In genomic region chr1:58603738-58604137, GRCm38 (mm10) we compare ENCODE assay signal across 24 mouse cellular contexts. TPM values are rescaled to one million over a fixed set of nuclear protein-coding genes. Genes with fewer than 3 reads are reported as not detected.
A peak's percentile ranks its signal among the peaks of the same experiment; 100 is the strongest.
DNase-seq lines count a peak whose midpoint lies in the region; ATAC-seq and TF ChIP-seq lines count a peak whose summit lies in the region.
"Had no signal": no experiment of that assay in that cellular context is flagged by ENCODE, and none has a peak within 500 bp of the region (broad histone marks: within the 10 kb centered on the region; RNA-seq: fewer than 3 reads in every experiment).

No protein-coding gene starts in this region.

- H3K4me2 ChIP-seq in lung, embryonic 14.5 days: no peak overlapping the region
- H3K4me2 ChIP-seq: embryonic facial prominence, embryonic 13.5 days; forebrain, embryonic 12.5 days; hindbrain, embryonic 12.5 days; limb, embryonic 12.5 days; liver, embryonic 11.5 days; midbrain, embryonic 15.5 days; neural tube, embryonic 13.5 days had no signal

- TF ChIP-seq CTCF in lung, embryonic 14.5 days (IDR thresholded peaks at IDR 0.05; ENCODE audit: low read depth): no peak
- no peak for TF ChIP-seq CTCF in left cerebral cortex, adult 2 months (IDR thresholded peaks at IDR 0.05)

- H3K36me3 ChIP-seq in lung, embryonic 14.5 days (ENCODE audit: insufficient read depth): no peaks in the 10 kb centered on the region
- H3K36me3 ChIP-seq: embryonic facial prominence, embryonic 13.5 days; forebrain, embryonic 12.5 days; hindbrain, embryonic 12.5 days; limb, embryonic 12.5 days; midbrain, embryonic 15.5 days; neural tube, embryonic 13.5 days had no signal

- no peaks in the 10 kb centered on the region for H3K9me3 ChIP-seq in lung, embryonic 14.5 days (ENCODE audit: low read depth, low read length)
- H3K9me3 ChIP-seq: embryonic facial prominence, embryonic 13.5 days; limb, embryonic 12.5 days; midbrain, embryonic 15.5 days had no signal

- intact Hi-C loops in gastrocnemius, postnatal 14 days (cut with DNase I; ENCODE audit: low total_unique reads): no loop called here
- intact Hi-C loops in left cerebral cortex, adult 2 months (cut with DNase I): no loop called here

- ATAC-seq in lung, embryonic 14.5 days (ENCODE audit: insufficient read depth): no peak
- ATAC-seq: liver, postnatal 0 days; midbrain, embryonic 15.5 days had no signal

- WGBS in lung, embryonic 14.5 days: 37% methylated on average over 4 of the region's 4 CpGs

- H3K27ac ChIP-seq in lung, embryonic 14.5 days (ENCODE audit: low read depth): no peak overlapping the region
- H3K27ac ChIP-seq in left cerebral cortex, adult 2 months: no peak overlapping the region
- H3K27ac ChIP-seq: embryonic facial prominence, embryonic 13.5 days; forebrain, embryonic 12.5 days; heart, adult 2 months; hindbrain, embryonic 12.5 days; limb, embryonic 12.5 days; midbrain, embryonic 15.5 days; neural tube, embryonic 13.5 days had no signal

- H3K9ac ChIP-seq in lung, embryonic 14.5 days: no peak overlapping the region
- H3K9ac ChIP-seq: embryonic facial prominence, embryonic 13.5 days; forebrain, embryonic 12.5 days; hindbrain, embryonic 12.5 days; limb, embryonic 12.5 days; liver, postnatal 0 days; midbrain, embryonic 15.5 days; neural tube, embryonic 13.5 days had no signal

- no peaks in the 10 kb centered on the region for H3K4me1 ChIP-seq in lung, embryonic 14.5 days (ENCODE audit: insufficient read depth)
- H3K4me1 ChIP-seq: embryonic facial prominence, embryonic 13.5 days; forebrain, embryonic 12.5 days; hindbrain, embryonic 12.5 days; limb, embryonic 12.5 days; midbrain, embryonic 15.5 days; neural tube, embryonic 13.5 days had no signal

- no peak overlapping the region for H3K4me3 ChIP-seq in lung, embryonic 14.5 days (ENCODE audit: low read depth, low read length)
- no peak overlapping the region for H3K4me3 ChIP-seq in left cerebral cortex, adult 2 months
- H3K4me3 ChIP-seq: embryonic facial prominence, embryonic 13.5 days; erythroblast, embryonic 14.5 days; forebrain, embryonic 12.5 days; heart, adult 2 months; hindbrain, embryonic 12.5 days; limb, embryonic 12.5 days; midbrain, embryonic 15.5 days; neural tube, embryonic 13.5 days had no signal

- peak; percentile 7 for DNase-seq in gastrocnemius, adult 18-20 months (ENCODE audit: low spot score)
- DNase-seq in gastrocnemius, postnatal 14 days: no peak
- peak; percentile 17 for DNase-seq in lung, embryonic 14.5 days
- no peak for DNase-seq in lung, postnatal 4 days
- DNase-seq in adrenal gland, postnatal 36 days: peak; percentile 36 to 54
- no peak for DNase-seq in left cerebral cortex, adult 2 months (ENCODE audit: extremely low spot score in 1 of 2, low spot score in 2 of 2)
- no peak for DNase-seq in frontal cortex, postnatal 25 days (ENCODE audit: low spot score in 2 of 2)
- DNase-seq: cerebellum, adult 18-20 months; cerebellum, postnatal 25 days; embryo, embryonic 11 days; heart, adult 2 months; kidney, adult 11 months; layer of hippocampus, postnatal 36 days; liver, postnatal 0 days; lung, postnatal 14 days; thymus, postnatal 14 days had no signal

- no peaks in the 10 kb centered on the region for H3K27me3 ChIP-seq in lung, embryonic 14.5 days (ENCODE audit: insufficient read depth, low read length)
- H3K27me3 ChIP-seq: embryonic facial prominence, embryonic 13.5 days; forebrain, embryonic 12.5 days; hindbrain, embryonic 12.5 days; limb, embryonic 12.5 days; midbrain, embryonic 15.5 days; neural tube, embryonic 13.5 days had no signal

RNA-seq across cellular contexts. Expression of gene Ndufb3, which starts 17.6 kb away (rescaled TPM):
- 100 to 1,000 TPM; 166 to 200 TPM for total RNA-seq in gastrocnemius, adult 18-20 months (2021)
- 100 to 1,000 TPM; 166 to 184 TPM for total RNA-seq in gastrocnemius, postnatal 14 days (2021)
- polyA plus RNA-seq in lung, embryonic 14.5 days (2014; fragmentation: Nextera tagmentation; extraction: Ambion mirVana): 159 and 176 TPM in 2 replicates
- total RNA-seq in adrenal gland, postnatal 36 days (2021): 100 to 1,000 TPM; 144 to 149 TPM
- total RNA-seq in left cerebral cortex, adult 2 months (2021): 100 to 1,000 TPM; 109 to 114 TPM

RNA-seq across cellular contexts. Expression of gene Fam126b, which starts 17.6 kb away (rescaled TPM):
- total RNA-seq in gastrocnemius, adult 18-20 months (2021): 10 to 100 TPM in 1 of 2 experiments, 1 to 10 TPM in 1; 9.5 to 12.4 TPM
- total RNA-seq in gastrocnemius, postnatal 14 days (2021): 1 to 10 TPM; 5.9 to 7.8 TPM
- 7.2 and 8.8 TPM in 2 replicates for polyA plus RNA-seq in lung, embryonic 14.5 days (2014; fragmentation: Nextera tagmentation; extraction: Ambion mirVana)
- total RNA-seq in adrenal gland, postnatal 36 days (2021): 10 to 100 TPM; 40.5 to 50.6 TPM
- 100 to 1,000 TPM; 133 to 146 TPM for total RNA-seq in left cerebral cortex, adult 2 months (2021)

Comparison
In these comparisons a context has a peak if more than half of its experiments do, and no peak if none do; other contexts are left out.
1. DNase-seq: peak in gastrocnemius, adult 18-20 months (single experiment), lung, embryonic 14.5 days (single experiment) and adrenal gland, postnatal 36 days (2 of 2); none in gastrocnemius, postnatal 14 days (single experiment), lung, postnatal 4 days (0 of 2), left cerebral cortex, adult 2 months (0 of 2) and frontal cortex, postnatal 25 days (0 of 2).